Mouse (Mus musculus): Measurements from ENCODE around the gene Tomm34. TPM values are rescaled to one million over a fixed set of nuclear protein-coding genes. Genes with fewer than 3 reads are reported as not detected.
A peak's percentile ranks its signal among the peaks of the same experiment; 100 is the strongest.

Tomm34 gene
- 55.6 and 57.5 TPM in 2 replicates for polyA plus RNA-seq (2015; fragmentation: Nextera tagmentation; extraction: Ambion mirVana)

DNA sequence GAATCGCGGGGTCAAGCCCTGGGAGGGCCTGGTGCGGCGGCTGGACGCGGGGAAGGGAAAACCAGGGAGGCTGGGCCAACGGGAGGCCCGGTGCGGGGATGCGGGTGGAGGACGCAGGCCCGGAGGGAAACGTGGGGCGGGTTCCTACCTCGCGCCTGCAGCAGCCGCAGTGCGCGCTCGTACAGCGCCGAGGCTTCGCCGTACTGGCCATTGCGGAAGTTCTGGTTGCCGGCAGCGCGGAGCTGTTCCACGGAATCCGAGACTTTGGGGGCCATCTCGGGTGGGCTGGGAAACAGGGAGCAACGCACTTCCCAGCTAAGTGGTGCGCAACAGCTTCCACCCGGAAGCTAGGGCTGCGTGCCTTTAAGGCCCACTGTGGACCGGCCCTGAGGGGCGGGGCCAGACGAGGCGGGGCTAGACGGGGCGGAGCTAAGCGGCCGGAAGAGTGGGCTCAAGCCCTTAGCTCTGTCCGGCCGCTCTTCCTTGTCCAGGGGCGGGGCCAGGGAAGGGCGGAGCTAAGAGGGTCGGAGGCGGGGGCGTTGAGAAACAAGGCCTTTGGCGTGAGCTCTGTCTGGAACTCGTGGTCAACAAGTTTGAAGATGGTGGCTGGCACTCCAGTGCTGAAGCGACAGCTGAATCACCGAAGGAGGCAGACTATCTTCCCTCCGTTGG is at the start of gene Tomm34:
Tomm34 (minus strand) TSS at position 405 of the 672 bp plus-strand sequence.
- under 1% methylated on average over 55 of the region's 55 CpGs for WGBS
- peak; percentile 96 for ATAC-seq
- H3K27ac ChIP-seq (ENCODE audit: low read length) = peak within 1 kb of the TSS; percentile 80
- peak within 1 kb of the TSS; percentile 87 for H3K4me3 ChIP-seq (ENCODE audit: low read length)
- no peaks in the 10 kb centered on the region for H3K27me3 ChIP-seq (replicated peaks; ENCODE audit: control insufficient read depth, insufficient read depth, low read length)
- peak within 1 kb of the TSS; percentile 68 for H3K4me2 ChIP-seq (ENCODE audit: low read depth, low read length)
- no peaks in the 10 kb centered on the region for H3K36me3 ChIP-seq (ENCODE audit: control insufficient read depth, insufficient read depth, low read length)
- H3K9me3 ChIP-seq (ENCODE audit: control insufficient read depth, low read length) = no peaks in the 10 kb centered on the region
- peaks cover 23% of the 10 kb centered on the region for H3K4me1 ChIP-seq (ENCODE audit: control insufficient read depth, insufficient read depth, low read length)
- peak within 1 kb of the TSS; percentile 84 for H3K9ac ChIP-seq (ENCODE audit: low read depth, low read length)

DNA sequence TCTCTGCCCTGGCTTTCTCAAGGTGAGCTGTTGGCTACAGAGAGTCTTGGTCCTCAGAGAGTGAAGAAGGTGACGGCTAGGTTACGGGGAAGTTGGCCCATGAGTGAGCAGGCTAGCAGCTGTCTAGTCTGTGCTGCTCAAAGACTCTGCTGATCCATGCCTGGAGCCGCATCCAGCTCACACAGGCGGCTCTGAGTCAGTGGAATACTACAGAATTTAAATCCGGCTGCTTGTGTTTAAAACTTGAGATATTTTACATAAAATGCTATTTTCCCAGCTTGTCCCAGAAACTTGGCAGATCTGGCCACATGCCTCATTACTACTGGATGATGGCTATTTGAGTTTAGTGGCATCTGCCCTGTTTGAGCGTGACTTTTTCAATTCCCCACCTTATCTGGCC is 48.5 kb upstream of the Tomm34 start:
- Histone ChIP-seq H3K9ac (ENCODE audit: low read depth, low read length) (no peak overlapping the region), H3K36me3 (ENCODE audit: control insufficient read depth, insufficient read depth, low read length) (no peaks in the 10 kb centered on the region), H3K4me3 (ENCODE audit: low read length) (no peak overlapping the region), H3K9me3 (ENCODE audit: control insufficient read depth, low read length) (no peaks in the 10 kb centered on the region), H3K27ac (ENCODE audit: low read length) (no peak overlapping the region), H3K4me2 (ENCODE audit: low read depth, low read length) (no peak overlapping the region), H3K27me3 (replicated peaks; ENCODE audit: control insufficient read depth, insufficient read depth, low read length) (no peaks in the 10 kb centered on the region), H3K4me1 (ENCODE audit: control insufficient read depth, insufficient read depth, low read length) (no peaks in the 10 kb centered on the region)
- 91% methylated on average over 6 of the region's 6 CpGs for WGBS
- ATAC-seq = no peak

DNA sequence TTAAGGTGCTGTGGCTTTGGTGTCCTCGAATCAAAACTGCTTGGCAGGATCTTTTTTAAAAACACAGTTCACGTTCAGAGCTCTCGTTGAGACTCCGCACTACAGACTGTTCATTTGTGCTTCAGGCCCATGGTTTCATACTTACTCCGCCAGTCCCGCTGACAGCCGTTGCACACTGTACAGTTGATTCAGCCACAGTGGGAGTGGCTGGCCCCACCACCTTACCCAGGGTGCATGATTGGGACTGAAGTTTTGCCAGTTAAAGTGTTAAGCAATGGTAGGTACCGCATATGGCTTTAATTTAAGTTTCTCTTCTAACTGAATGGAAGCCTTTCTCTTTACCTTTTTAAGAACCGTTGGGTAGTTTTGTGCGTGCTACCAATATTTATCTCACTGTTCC is 44.6 kb upstream of the Tomm34 start:
- Histone ChIP-seq H3K27ac (ENCODE audit: low read length) (no peak overlapping the region), H3K4me1 (ENCODE audit: control insufficient read depth, insufficient read depth, low read length) (no peaks in the 10 kb centered on the region), H3K4me2 (ENCODE audit: low read depth, low read length) (no peak overlapping the region), H3K4me3 (ENCODE audit: low read length) (no peak overlapping the region), H3K27me3 (replicated peaks; ENCODE audit: control insufficient read depth, insufficient read depth, low read length) (no peaks in the 10 kb centered on the region), H3K9ac (ENCODE audit: low read depth, low read length) (no peak overlapping the region), H3K36me3 (ENCODE audit: control insufficient read depth, insufficient read depth, low read length) (no peaks in the 10 kb centered on the region), H3K9me3 (ENCODE audit: control insufficient read depth, low read length) (no peaks in the 10 kb centered on the region)
- no peak for ATAC-seq
- WGBS = 86% methylated on average over 10 of the region's 10 CpGs

DNA sequence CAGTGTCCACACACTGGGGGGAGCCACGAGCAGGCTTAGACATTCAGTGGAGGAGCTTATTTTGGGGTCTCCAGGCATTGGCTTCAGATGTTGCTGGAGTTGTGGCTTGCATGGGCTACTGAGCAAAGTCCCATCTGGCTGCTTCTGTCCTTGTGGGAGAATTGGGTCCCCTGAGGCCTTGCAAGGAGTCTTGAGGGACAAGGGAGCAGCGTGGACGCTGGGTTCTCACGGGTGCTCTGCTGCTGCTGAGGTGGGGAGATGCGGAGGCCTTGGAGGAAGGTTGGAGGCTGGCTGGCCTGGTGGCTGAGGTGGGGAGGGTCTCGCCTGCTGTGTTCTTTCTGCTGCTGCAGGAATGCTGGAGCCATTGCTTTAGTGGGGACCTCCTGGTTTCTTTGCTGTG is 43.1 kb upstream of the Tomm34 start:
- H3K4me1 ChIP-seq (ENCODE audit: control insufficient read depth, insufficient read depth, low read length) = no peaks in the 10 kb centered on the region
- no peak overlapping the region for H3K4me2 ChIP-seq (ENCODE audit: low read depth, low read length)
- no peak overlapping the region for H3K27ac ChIP-seq (ENCODE audit: low read length)
- H3K36me3 ChIP-seq (ENCODE audit: control insufficient read depth, insufficient read depth, low read length) = no peaks in the 10 kb centered on the region
- H3K9ac ChIP-seq (ENCODE audit: low read depth, low read length) = no peak overlapping the region
- no peaks in the 10 kb centered on the region for H3K27me3 ChIP-seq (replicated peaks; ENCODE audit: control insufficient read depth, insufficient read depth, low read length)
- no peak overlapping the region for H3K4me3 ChIP-seq (ENCODE audit: low read length)
- no peaks in the 10 kb centered on the region for H3K9me3 ChIP-seq (ENCODE audit: control insufficient read depth, low read length)
- ATAC-seq = no peak
- WGBS = 93% methylated on average over 6 of the region's 6 CpGs

DNA sequence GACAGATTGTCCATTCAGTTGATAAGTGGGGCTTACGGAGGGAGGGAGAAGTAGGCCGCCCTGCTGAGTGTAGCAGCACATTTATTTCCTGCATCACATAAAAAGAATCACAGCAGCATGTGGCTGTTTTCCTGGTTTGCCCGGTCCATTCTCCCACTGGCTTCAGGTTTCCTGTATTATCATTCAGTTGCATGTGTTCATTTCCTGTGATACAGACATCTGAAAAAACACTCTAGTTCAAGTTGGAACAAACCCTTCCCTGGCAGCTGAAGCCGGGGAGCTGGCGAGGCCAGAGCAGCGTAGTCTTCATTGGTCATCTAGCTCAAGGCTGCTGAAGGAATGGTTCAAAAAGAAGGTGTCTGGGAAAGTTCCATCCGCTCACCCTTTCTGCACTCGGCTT is 40.6 kb upstream of the Tomm34 start:
- H3K27ac ChIP-seq (ENCODE audit: low read length) = no peak overlapping the region
- ATAC-seq = no peak
- no peak overlapping the region for H3K9ac ChIP-seq (ENCODE audit: low read depth, low read length)
- no peaks in the 10 kb centered on the region for H3K27me3 ChIP-seq (replicated peaks; ENCODE audit: control insufficient read depth, insufficient read depth, low read length)
- no peak overlapping the region for H3K4me3 ChIP-seq (ENCODE audit: low read length)
- no peaks in the 10 kb centered on the region for H3K9me3 ChIP-seq (ENCODE audit: control insufficient read depth, low read length)
- H3K36me3 ChIP-seq (ENCODE audit: control insufficient read depth, insufficient read depth, low read length) = no peaks in the 10 kb centered on the region
- 0 out of 2 replicates have a peak, but pooled peaks cover 6% of the 10 kb centered on the region for H3K4me1 ChIP-seq (ENCODE audit: control insufficient read depth, insufficient read depth, low read length)
- WGBS = 87% methylated on average over 8 of the region's 8 CpGs
- no peak overlapping the region for H3K4me2 ChIP-seq (ENCODE audit: low read depth, low read length)

DNA sequence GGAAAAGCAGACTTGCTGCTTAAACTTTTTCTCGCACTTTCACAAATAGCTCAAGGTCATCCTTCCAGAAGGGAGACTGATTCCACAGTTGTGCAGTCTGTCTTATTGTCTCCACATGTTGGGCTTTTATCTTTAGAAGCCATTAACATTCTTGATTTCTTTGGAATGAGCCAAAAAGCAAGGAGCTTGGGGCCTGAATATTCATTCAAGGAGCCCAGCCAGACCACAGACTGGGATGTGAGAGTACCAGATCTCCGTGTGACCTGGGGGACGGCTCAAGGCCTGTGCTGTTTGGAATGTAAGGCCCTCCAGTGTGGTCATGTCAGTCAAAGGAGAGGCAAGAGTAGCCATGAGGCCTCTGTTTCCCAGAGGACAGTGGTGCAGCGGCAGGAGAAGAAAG is 37.5 kb upstream of the Tomm34 start:
- H3K9ac ChIP-seq (ENCODE audit: low read depth, low read length) = no peak overlapping the region
- WGBS = 68% methylated on average over 4 of the region's 4 CpGs

DNA sequence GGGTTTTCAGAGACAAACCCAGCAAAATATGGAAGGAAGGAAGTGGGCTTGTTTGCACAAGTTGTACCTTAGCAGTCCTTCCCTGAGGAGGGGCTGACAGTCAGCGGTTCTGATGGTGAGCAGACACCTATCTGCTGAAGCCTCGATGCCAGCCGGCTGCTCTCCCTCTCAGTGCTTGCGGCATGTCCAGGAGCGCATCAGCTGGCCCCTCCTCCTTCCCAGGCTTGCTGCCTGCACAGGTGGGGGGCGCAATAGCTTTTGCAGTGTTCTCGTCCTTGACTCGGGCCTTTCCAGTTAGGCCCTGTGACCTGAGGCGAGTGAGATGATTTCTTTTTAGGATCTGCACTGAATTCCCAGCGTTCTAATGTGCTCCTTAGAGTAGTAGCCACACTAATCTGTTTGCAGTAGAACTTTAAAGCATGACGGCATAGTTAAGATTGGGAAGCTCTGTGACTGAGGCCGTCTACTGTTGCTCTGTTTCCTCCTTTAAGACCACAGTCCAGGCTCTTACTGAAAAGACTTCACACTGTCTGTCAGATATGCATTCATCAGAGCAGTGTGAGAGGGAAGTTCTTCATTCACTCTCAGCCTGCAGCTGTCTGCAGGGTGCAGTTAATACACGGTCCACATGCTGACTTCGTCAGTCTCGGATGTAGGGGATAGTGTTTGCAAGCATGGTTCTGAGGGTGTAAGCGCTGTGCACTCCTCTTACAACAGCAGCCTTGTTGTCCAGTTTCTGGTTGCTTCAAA is 36.3 kb upstream of the Tomm34 start:
- no peak overlapping the region for H3K9ac ChIP-seq (ENCODE audit: low read depth, low read length)
- no peak for ATAC-seq
- 67% methylated on average over 16 of the region's 16 CpGs for WGBS
- no peaks in the 10 kb centered on the region for H3K9me3 ChIP-seq (ENCODE audit: control insufficient read depth, low read length)
- H3K4me3 ChIP-seq (ENCODE audit: low read length) = no peak overlapping the region
- H3K36me3 ChIP-seq (ENCODE audit: control insufficient read depth, insufficient read depth, low read length) = 0 out of 2 replicates have a peak, but pooled peaks cover 4% of the 10 kb centered on the region
- 0 out of 2 replicates have a peak, but pooled peaks cover 6% of the 10 kb centered on the region for H3K4me1 ChIP-seq (ENCODE audit: control insufficient read depth, insufficient read depth, low read length)
- no peak overlapping the region for H3K4me2 ChIP-seq (ENCODE audit: low read depth, low read length)
- H3K27ac ChIP-seq (ENCODE audit: low read length) = no peak overlapping the region
- no peaks in the 10 kb centered on the region for H3K27me3 ChIP-seq (replicated peaks; ENCODE audit: control insufficient read depth, insufficient read depth, low read length)

More for the DNA sequence above, 37.5 kb upstream of the Tomm34 start:
- Histone ChIP-seq H3K4me3 (ENCODE audit: low read length) (no peak overlapping the region), H3K4me2 (ENCODE audit: low read depth, low read length) (no peak overlapping the region), H3K4me1 (ENCODE audit: control insufficient read depth, insufficient read depth, low read length) (0 out of 2 replicates have a peak, but pooled peaks cover 6% of the 10 kb centered on the region), H3K9me3 (ENCODE audit: control insufficient read depth, low read length) (no peaks in the 10 kb centered on the region), H3K36me3 (ENCODE audit: control insufficient read depth, insufficient read depth, low read length) (0 out of 2 replicates have a peak, but pooled peaks cover 4% of the 10 kb centered on the region), H3K27ac (ENCODE audit: low read length) (no peak overlapping the region), H3K27me3 (replicated peaks; ENCODE audit: control insufficient read depth, insufficient read depth, low read length) (no peaks in the 10 kb centered on the region)
- ATAC-seq = no peak

DNA sequence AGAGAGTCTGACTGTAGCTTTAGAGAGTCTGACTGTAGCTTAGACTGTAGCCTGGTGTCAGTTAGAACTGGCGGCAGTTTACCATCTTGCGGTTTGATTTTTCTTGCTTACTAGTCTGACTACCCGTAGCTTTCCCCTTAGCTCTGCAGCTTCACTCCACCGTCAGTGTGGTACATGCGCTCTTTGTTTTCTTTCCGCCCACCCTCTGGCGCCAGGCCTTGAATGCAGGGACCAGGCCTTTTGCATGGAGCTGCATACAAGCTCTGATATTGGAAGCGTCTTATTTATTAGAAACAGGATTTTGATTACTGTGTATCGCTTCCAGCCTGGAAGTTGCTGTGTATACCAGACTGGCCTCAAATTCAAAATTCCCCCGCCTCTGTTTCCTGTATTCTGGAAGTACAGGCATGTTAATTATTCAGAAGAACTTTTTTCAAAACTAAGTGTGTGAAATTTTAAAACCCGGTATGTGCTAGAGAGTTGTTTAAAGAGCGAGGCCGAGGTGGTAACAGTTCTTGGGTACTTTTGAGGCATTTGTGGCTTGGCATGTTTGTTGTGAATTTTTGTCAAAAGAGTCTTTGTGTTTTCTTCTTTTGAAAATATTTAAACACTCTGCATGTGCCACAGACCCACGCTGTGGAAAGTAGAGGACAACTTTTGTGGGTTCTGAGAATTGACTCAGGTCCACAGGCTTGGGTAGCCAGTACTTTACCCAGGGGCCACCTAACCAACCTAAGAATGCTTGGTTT is 35.5 kb upstream of the Tomm34 start:
- 0 out of 2 replicates have a peak, but pooled peaks cover 6% of the 10 kb centered on the region for H3K4me1 ChIP-seq (ENCODE audit: control insufficient read depth, insufficient read depth, low read length)
- no peak overlapping the region for H3K9ac ChIP-seq (ENCODE audit: low read depth, low read length)
- WGBS = 87% methylated on average over 14 of the region's 14 CpGs
- H3K4me3 ChIP-seq (ENCODE audit: low read length) = no peak overlapping the region
- no peak for ATAC-seq
- no peaks in the 10 kb centered on the region for H3K27me3 ChIP-seq (replicated peaks; ENCODE audit: control insufficient read depth, insufficient read depth, low read length)
- 0 out of 2 replicates have a peak, but pooled peaks cover 4% of the 10 kb centered on the region for H3K36me3 ChIP-seq (ENCODE audit: control insufficient read depth, insufficient read depth, low read length)
- H3K4me2 ChIP-seq (ENCODE audit: low read depth, low read length) = no peak overlapping the region
- no peaks in the 10 kb centered on the region for H3K9me3 ChIP-seq (ENCODE audit: control insufficient read depth, low read length)
- H3K27ac ChIP-seq (ENCODE audit: low read length) = no peak overlapping the region

DNA sequence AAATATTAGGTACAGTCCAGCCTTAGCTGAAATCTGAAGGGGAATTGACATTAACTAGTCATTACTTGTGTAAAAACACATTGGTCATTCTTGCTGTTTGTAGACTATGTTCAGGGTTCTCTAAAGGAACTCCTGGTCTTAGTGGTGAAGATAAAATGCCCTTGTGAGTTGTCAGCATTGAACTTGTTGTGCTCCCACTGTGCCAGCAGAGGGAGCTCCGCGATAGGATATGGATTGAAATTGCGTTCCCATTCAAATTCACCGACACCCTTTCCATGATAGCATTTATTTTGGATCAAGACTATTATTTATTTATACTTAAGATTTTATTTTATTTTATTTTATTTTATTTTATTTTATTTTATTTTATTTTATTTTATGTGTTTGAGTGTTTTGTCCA is 32.5 kb upstream of the Tomm34 start:
- Histone ChIP-seq H3K4me3 (ENCODE audit: low read length) (no peak overlapping the region), H3K4me2 (ENCODE audit: low read depth, low read length) (no peak overlapping the region), H3K27me3 (replicated peaks; ENCODE audit: control insufficient read depth, insufficient read depth, low read length) (no peaks in the 10 kb centered on the region), H3K4me1 (ENCODE audit: control insufficient read depth, insufficient read depth, low read length) (0 out of 2 replicates have a peak, but pooled peaks cover 6% of the 10 kb centered on the region), H3K9me3 (ENCODE audit: control insufficient read depth, low read length) (no peaks in the 10 kb centered on the region), H3K9ac (ENCODE audit: low read depth, low read length) (no peak overlapping the region), H3K36me3 (ENCODE audit: control insufficient read depth, insufficient read depth, low read length) (0 out of 2 replicates have a peak, but pooled peaks cover 6% of the 10 kb centered on the region), H3K27ac (ENCODE audit: low read length) (no peak overlapping the region)
- WGBS = 22% methylated on average over 4 of the region's 4 CpGs
- ATAC-seq = no peak
